Mouse (Mus musculus) left cerebral cortex, adult 8-10 months (tissue): ENCODE results near the gene Grem1. TPM values are rescaled to one million over a fixed set of nuclear protein-coding genes. Genes with fewer than 3 reads are reported as not detected.

Experiments
- DNase-seq, 2 experiments: peaks; one replicate each; pipeline ENCODE4 v3.0.0; 2022; ENCODE audit warnings: low spot score in 2 of 2
- total RNA-seq, 4 experiments: library from RNA; stranded (reverse); gene quantifications; 2 replicates each; pipeline ENCODE4 v1.2.4; 2022

Gene Grem1
- total RNA-seq, 4 experiments from 2014 or later = 1.2 to 1.6 (median 1.4) TPM

DNA sequence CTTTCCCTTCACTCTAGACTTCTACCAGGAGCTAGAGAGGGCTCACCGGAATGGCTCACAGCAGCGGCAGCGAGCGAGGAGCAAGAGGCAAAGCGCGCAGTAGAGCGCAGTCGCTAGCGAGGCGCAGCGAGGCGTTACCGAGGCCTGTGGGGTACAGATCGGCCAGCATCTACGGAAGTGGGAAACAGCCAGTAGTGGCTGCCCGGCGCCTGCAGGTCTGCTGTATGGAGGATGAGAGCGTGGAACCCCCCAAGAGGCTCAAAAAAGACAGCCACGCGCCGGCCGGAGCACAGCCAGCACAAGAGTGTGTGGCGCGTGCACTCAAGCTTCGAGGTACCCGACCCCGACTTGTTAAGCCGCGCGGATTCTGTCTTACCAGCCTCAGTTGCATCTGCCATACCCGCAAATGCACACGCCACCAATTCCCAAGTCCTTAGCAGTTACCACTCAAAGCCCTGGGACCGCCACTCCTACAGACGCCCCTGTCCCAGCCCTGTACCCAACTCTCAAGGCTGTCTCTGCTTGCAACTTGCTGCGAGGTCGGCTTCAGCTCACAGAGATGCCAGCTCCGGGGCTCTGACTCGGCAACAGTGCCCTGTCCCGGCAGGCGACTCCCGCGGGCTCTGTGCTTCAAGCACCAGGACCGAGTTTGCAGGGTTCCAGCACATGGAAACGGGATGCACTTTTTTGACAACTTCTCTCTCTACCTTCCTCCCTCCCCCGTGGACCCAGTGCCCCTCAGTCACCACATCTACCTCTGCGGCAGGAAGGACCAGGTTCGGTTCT lies 728 bp downstream of the Grem1 start:
- peak in 1 of 2 experiments; percentile 43 for DNase-seq

DNA sequence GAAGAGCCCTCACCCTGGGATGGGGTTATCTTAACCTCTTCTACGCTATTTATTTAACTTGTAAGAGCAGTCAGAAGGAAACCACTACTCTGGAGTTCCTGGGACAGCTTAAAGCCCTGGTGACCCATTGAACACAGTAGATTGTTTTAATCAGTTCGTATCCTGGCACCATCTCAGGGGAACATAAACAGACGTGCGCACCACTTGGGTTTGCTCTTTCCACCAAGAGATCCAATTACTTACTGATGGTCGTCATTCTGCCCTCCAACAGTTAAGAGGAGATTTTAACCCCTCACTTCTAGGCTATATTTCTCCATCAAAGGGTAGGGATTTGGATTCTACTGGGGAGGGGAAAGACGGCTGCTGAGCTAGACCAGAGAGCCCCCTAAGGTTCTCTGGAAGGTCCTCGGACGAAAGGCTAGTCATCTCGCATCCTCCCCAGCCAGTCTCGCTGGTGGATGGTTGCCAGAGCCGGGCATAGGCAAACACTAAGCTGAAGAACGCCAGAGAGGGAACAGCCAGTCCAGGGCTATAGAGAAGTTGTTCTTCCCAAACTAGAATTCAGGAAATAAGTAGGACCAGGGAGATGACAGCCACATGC lies 1.4 kb downstream of the Grem1 start:
- no peak for DNase-seq

DNA sequence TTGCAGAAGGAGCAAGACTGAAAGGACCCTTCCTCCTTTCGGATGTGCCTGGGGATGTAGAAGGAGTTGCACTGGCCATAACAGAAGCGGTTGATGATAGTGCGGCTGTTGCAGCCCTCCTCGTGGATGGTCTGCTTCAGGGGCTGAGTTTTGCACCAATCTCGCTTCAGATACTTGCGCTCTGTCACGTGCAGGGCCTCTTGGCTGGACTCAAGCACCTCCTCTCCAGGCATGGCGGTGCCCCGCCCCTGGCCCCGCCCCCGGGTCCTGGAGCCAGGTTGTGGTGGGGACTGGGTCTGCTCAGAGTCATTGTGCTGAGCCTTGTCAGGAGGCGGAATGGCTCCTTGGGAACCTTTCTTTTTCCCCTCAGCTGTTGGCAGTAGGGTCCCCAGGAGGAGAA lies 8.7 kb downstream of the Grem1 start:
- DNase-seq = no peak

DNA sequence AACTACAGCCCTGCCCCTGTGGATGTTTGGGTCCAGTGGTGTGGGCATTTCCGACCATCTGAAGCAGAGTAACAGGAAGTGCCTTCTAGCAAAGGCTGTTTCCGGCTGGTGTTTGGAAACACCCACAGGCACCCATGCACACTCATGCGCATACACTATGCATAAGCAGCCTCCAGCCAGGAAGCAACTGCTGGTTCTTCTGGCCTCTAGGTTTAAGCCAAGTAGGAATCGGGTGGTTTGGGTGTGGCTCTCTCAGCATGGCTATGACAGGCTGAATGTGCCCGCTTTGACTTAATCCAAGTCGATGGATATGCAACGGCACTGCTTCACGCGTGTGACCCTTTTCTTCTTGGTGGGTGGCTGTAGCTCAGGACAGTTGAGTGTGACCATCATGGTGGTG lies 9.1 kb downstream of the Grem1 start:
- no peak for DNase-seq

DNA sequence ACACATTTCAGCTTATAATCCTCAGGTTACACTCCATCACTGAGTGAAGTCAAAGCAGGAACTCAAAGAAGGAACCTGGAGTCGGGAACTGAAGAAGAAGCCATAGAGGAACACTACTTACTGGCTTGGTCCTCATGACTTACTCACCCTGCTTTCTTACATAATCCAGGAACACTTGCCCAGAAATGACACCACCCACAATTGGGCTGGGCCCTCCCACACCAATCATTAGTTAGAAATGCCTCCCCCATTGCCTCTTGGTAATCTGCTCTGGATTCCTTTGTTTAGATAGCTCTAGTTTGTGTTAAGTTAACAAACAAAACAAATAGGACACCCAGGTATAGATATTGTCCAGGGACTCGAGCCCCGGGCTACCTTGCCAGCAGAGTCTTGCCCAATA lies 29.9 kb downstream of the Grem1 start:
- no peak for DNase-seq

DNA sequence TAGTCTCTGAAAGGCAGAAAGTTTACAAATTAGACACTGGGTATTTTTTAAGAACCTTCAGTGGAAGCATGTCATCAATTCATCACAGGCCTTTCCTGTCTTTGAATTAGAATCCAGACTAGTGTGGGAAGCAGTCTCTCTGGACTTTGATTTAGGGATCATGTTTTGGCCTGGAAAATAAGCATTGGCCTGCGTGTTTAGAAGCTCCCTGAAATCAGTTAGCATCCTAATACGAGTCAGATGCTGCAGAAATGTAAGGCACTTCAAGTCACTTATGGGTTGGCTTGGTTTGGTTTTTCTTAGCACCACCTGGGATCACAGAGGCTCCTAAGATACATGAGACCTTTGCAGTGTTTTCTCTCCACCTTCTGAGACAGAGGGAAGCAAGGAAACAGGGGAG lies 43.6 kb downstream of the Grem1 start:
- no peak for DNase-seq

DNA sequence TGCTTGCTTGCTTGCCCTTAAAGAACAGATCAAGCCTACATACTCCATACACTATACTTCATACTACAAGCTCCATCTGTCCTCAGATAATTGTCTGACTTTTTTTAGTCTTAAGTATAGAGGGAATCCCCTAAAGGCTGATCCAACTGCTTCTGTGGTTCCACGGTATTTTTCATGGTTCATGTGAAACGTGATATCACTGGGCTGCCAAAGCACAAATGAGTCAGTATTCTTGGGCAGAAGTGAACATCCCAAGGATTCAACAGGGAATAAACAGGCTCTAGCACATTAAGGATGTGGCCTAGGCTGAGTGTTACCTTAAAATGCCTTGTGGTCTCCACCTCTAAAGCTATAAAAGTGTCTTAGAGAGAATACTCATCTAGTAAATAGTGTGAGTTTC lies 45.0 kb downstream of the Grem1 start:
- no peak for DNase-seq

DNA sequence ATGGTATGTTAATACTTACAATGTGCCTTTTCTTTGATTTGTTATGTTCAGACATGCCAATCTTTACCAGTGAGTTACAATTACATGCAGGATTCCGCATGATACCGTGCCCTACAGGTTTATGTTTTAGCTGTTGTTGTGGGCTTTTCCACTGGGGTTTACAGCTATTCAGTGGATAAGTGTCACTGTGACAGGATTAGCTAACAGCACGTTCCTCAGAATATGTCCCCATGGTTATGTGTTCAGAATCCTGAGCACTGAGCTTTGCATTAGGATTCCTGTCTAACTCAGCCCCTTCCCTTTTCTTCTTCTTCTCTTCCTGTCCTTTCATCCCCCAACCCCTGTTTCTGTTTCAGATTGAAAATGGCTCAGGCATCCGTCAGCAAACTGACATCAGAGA lies 50.9 kb downstream of the Grem1 start:
- DNase-seq = no peak

DNA sequence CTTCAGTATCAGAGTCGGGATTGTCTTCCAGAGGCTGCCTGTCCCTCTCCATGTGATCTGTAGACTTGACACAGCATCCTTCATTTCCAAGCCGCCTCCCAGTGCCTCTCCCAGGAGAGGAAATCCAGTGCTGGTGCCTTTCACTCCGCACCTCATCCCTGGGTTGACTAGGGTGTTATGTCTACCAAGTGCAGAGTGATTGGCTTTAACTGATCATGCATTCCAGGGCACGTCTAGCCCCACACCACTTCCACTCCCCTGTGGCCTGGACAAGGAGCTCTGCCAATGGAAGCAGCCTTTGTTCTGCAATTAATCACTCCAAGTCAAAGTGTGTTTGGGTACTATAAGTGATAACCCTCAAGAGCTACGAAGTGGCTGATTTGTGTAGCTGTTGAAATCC lies 56.9 kb downstream of the Grem1 start:
- DNase-seq = no peak

DNA sequence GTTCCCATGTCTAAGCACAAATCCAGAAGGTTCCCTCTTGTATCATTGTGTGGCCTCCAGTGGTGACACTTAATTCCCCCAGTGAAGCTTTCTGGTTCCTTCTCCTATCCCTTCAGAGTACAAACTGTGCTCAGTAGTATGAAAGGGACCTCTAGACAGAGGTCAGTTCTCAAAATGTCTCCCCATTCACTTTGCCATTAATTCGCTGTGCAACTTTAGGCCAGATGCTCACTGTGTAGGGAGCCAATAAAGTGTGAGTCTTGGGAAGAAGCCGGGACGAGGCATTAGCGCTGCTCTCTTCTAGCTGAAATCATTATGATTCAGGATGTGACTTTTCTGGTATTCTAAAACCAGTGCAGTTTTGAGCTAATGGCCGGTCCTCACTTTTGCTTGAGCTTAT lies 61.8 kb downstream of the Grem1 start:
- DNase-seq = no peak

DNA sequence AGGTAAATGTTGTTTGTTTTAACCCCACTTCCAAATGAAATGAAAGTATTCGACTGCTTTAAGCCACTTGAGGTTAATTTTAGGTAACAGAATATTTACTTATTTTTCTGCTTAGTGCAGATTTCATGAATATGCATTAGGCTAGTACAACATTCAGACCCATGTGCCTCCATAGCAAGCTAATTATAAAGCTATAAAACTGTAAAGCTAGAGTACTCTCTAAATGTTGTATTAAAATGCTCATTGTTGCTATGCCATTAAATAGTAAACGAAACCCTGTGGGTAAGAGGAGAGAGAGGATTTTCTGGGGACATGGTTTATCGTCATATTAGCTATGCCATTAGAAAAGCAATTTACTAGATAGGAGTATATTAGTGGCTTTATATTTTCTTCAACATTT lies 62.2 kb downstream of the Grem1 start:
- DNase-seq = no peak

Other genes starting within 250 kb of the Grem1 start
- gene Scg5, start 70.5 kb upstream of the Grem1 start, total RNA-seq = 100 to 1,000 TPM; 482 to 536 (median 524) TPM
- gene Arhgap11a, start 90.0 kb upstream of the Grem1 start, total RNA-seq = 1 to 10 TPM; 2.7 to 3.3 (median 2.8) TPM